Mouse (Mus musculus): ENCODE measurements at regions not wholly inside any gene's neighbourhood (a gene's known extent, or its start where the extent isn't known, plus 50 kb on each side); places are given as distances from the start of the nearest gene placed in this dataset.
A peak's percentile ranks its signal among the peaks of the same experiment; 100 is the strongest.

- ATAC-seq (replicated peaks; ENCODE audit: insufficient number of reproducible peaks, insufficient read depth, low FRiP score, low read depth), result no peak
- H3K4me2 ChIP-seq, result no peak overlapping the region
- H3K4me1 ChIP-seq (replicated peaks), result no peaks in the 10 kb centered on the region
- H3K4me3 ChIP-seq, result no peak overlapping the region
- no peaks in the 10 kb centered on the region for H3K36me3 ChIP-seq
- no peaks in the 10 kb centered on the region for H3K9me3 ChIP-seq (replicated peaks)
- no peak overlapping the region for H3K9ac ChIP-seq
- 79% methylated on average over 14 of the region's 14 CpGs for WGBS
- no peak overlapping the region for H3K27ac ChIP-seq
- H3K27me3 ChIP-seq, result no peaks in the 10 kb centered on the region
Observed at GRCm38 (mm10) chr1:161692836-161693767, 95.2 kb downstream of the Fasl start.

- 26% methylated on average over 3 of the region's 3 CpGs for WGBS
- H3K9ac ChIP-seq, result no peak overlapping the region
- no peaks in the 10 kb centered on the region for H3K27me3 ChIP-seq
- H3K9me3 ChIP-seq (replicated peaks), result no peaks in the 10 kb centered on the region
- H3K4me1 ChIP-seq (replicated peaks), result no peaks in the 10 kb centered on the region
- H3K4me3 ChIP-seq, result no peak overlapping the region
- no peak overlapping the region for H3K27ac ChIP-seq
- H3K4me2 ChIP-seq, result no peak overlapping the region
- no peak for ATAC-seq (replicated peaks; ENCODE audit: insufficient number of reproducible peaks, insufficient read depth, low FRiP score, low read depth)
- no peaks in the 10 kb centered on the region for H3K36me3 ChIP-seq
Observed at GRCm38 (mm10) chr1:161688946-161689345, 99.3 kb downstream of the Fasl start.

GRCm38 (mm10) chr1:161687548-161687947 is 100.7 kb downstream of the Fasl start:
- 21% methylated on average over 12 of the region's 12 CpGs for WGBS
- Histone ChIP-seq H3K4me2 (peak overlapping the region; percentile 38), H3K4me1 (replicated peaks) (no peaks in the 10 kb centered on the region), H3K9ac (no peak overlapping the region), H3K4me3 (0 out of 2 replicates have a peak overlapping the region, but pooled peaks have one; percentile 8), H3K9me3 (replicated peaks) (no peaks in the 10 kb centered on the region), H3K27ac (no peak overlapping the region), H3K27me3 (no peaks in the 10 kb centered on the region), H3K36me3 (no peaks in the 10 kb centered on the region)
- no peak for ATAC-seq (replicated peaks; ENCODE audit: insufficient number of reproducible peaks, insufficient read depth, low FRiP score, low read depth)

GRCm38 (mm10) chr1:161680558-161680957 is 107.7 kb downstream of the Fasl start:
- 52% methylated on average over 6 of the region's 6 CpGs for WGBS
- Histone ChIP-seq H3K27me3 (no peaks in the 10 kb centered on the region), H3K9me3 (replicated peaks) (no peaks in the 10 kb centered on the region)

GRCm38 (mm10) chr1:161670937-161671336 is 117.4 kb downstream of the Fasl start:
- Histone ChIP-seq H3K4me3 (no peak overlapping the region), H3K4me1 (replicated peaks) (no peaks in the 10 kb centered on the region), H3K27me3 (no peaks in the 10 kb centered on the region), H3K36me3 (no peaks in the 10 kb centered on the region), H3K9ac (no peak overlapping the region), H3K27ac (no peak overlapping the region), H3K4me2 (no peak overlapping the region), H3K9me3 (replicated peaks) (no peaks in the 10 kb centered on the region)
- 67% methylated on average over 5 of the region's 5 CpGs for WGBS
- ATAC-seq (replicated peaks; ENCODE audit: insufficient number of reproducible peaks, insufficient read depth, low FRiP score, low read depth), result no peak

More at GRCm38 (mm10) chr1:161680558-161680957, 107.7 kb downstream of the Fasl start:
- Histone ChIP-seq H3K4me3 (no peak overlapping the region), H3K4me1 (replicated peaks) (no peaks in the 10 kb centered on the region), H3K9ac (no peak overlapping the region), H3K4me2 (no peak overlapping the region), H3K27ac (no peak overlapping the region), H3K36me3 (no peaks in the 10 kb centered on the region)
- no peak for ATAC-seq (replicated peaks; ENCODE audit: insufficient number of reproducible peaks, insufficient read depth, low FRiP score, low read depth)

GRCm38 (mm10) chr1:161664321-161664720 is 124.0 kb downstream of the Fasl start:
- 25% methylated on average over 3 of the region's 3 CpGs for WGBS
- H3K4me1 ChIP-seq (replicated peaks), result no peaks in the 10 kb centered on the region
- no peaks in the 10 kb centered on the region for H3K9me3 ChIP-seq (replicated peaks)
- no peaks in the 10 kb centered on the region for H3K36me3 ChIP-seq
- ATAC-seq (replicated peaks; ENCODE audit: insufficient number of reproducible peaks, insufficient read depth, low FRiP score, low read depth), result no peak
- H3K27me3 ChIP-seq, result no peaks in the 10 kb centered on the region
- no peak overlapping the region for H3K4me3 ChIP-seq
- no peak overlapping the region for H3K27ac ChIP-seq
- no peak overlapping the region for H3K4me2 ChIP-seq
- no peak overlapping the region for H3K9ac ChIP-seq

- Histone ChIP-seq H3K36me3 (no peaks in the 10 kb centered on the region), H3K9ac (no peak overlapping the region), H3K4me2 (no peak overlapping the region), H3K4me1 (replicated peaks) (no peaks in the 10 kb centered on the region), H3K4me3 (no peak overlapping the region), H3K9me3 (replicated peaks) (no peaks in the 10 kb centered on the region), H3K27me3 (no peaks in the 10 kb centered on the region), H3K27ac (no peak overlapping the region)
- ATAC-seq (replicated peaks; ENCODE audit: insufficient number of reproducible peaks, insufficient read depth, low FRiP score, low read depth), result no peak
- 74% methylated on average over 1 of the region's 1 CpGs for WGBS
Observed at GRCm38 (mm10) chr1:161663351-161663750, 124.9 kb downstream of the Fasl start.

- H3K9me3 ChIP-seq (replicated peaks), result no peaks in the 10 kb centered on the region
- ATAC-seq (replicated peaks; ENCODE audit: insufficient number of reproducible peaks, insufficient read depth, low FRiP score, low read depth), result no peak
- H3K27me3 ChIP-seq, result no peaks in the 10 kb centered on the region
Observed at GRCm38 (mm10) chr1:161662241-161662640, 126.1 kb downstream of the Fasl start.

GRCm38 (mm10) chr1:161657511-161657910 is 130.8 kb downstream of the Fasl start:
- no peak overlapping the region for H3K4me3 ChIP-seq
- H3K4me2 ChIP-seq, result no peak overlapping the region
- no peak overlapping the region for H3K9ac ChIP-seq
- ATAC-seq (replicated peaks; ENCODE audit: insufficient number of reproducible peaks, insufficient read depth, low FRiP score, low read depth), result no peak
- H3K27me3 ChIP-seq, result no peaks in the 10 kb centered on the region
- H3K4me1 ChIP-seq (replicated peaks), result no peaks in the 10 kb centered on the region
- H3K9me3 ChIP-seq (replicated peaks), result no peaks in the 10 kb centered on the region
- H3K27ac ChIP-seq, result no peak overlapping the region
- no peaks in the 10 kb centered on the region for H3K36me3 ChIP-seq
- WGBS, result 58% methylated on average over 1 of the region's 1 CpGs

More at GRCm38 (mm10) chr1:161662241-161662640, 126.1 kb downstream of the Fasl start:
- Histone ChIP-seq H3K36me3 (no peaks in the 10 kb centered on the region), H3K4me1 (replicated peaks) (no peaks in the 10 kb centered on the region), H3K4me2 (no peak overlapping the region), H3K9ac (no peak overlapping the region), H3K27ac (no peak overlapping the region), H3K4me3 (no peak overlapping the region)
- WGBS, result 85% methylated on average over 2 of the region's 2 CpGs

GRCm38 (mm10) chr1:161649387-161649786 is 138.9 kb downstream of the Fasl start:
- no peak overlapping the region for H3K27ac ChIP-seq
- no peak overlapping the region for H3K9ac ChIP-seq
- H3K9me3 ChIP-seq (replicated peaks), result no peaks in the 10 kb centered on the region
- ATAC-seq (replicated peaks; ENCODE audit: insufficient number of reproducible peaks, insufficient read depth, low FRiP score, low read depth), result no peak
- H3K4me3 ChIP-seq, result no peak overlapping the region
- no peaks in the 10 kb centered on the region for H3K27me3 ChIP-seq
- no peaks in the 10 kb centered on the region for H3K36me3 ChIP-seq
- no peaks in the 10 kb centered on the region for H3K4me1 ChIP-seq (replicated peaks)
- 60% methylated on average over 2 of the region's 2 CpGs for WGBS
- H3K4me2 ChIP-seq, result no peak overlapping the region

GRCm38 (mm10) chr1:161632098-161632497 is 137.6 kb downstream of the Tnfsf18 start:
- ATAC-seq (replicated peaks; ENCODE audit: insufficient number of reproducible peaks, insufficient read depth, low FRiP score, low read depth), result no peak
- Histone ChIP-seq H3K27me3 (no peaks in the 10 kb centered on the region), H3K9ac (no peak overlapping the region), H3K4me3 (no peak overlapping the region), H3K27ac (no peak overlapping the region), H3K4me1 (replicated peaks) (no peaks in the 10 kb centered on the region), H3K9me3 (replicated peaks) (no peaks in the 10 kb centered on the region), H3K4me2 (no peak overlapping the region), H3K36me3 (no peaks in the 10 kb centered on the region)
- WGBS, result 76% methylated on average over 5 of the region's 5 CpGs

GRCm38 (mm10) chr1:161621291-161621690 is 126.8 kb downstream of the Tnfsf18 start:
- Histone ChIP-seq H3K36me3 (no peaks in the 10 kb centered on the region), H3K4me2 (no peak overlapping the region), H3K4me1 (replicated peaks) (no peaks in the 10 kb centered on the region), H3K9me3 (replicated peaks) (no peaks in the 10 kb centered on the region), H3K27ac (no peak overlapping the region), H3K27me3 (no peaks in the 10 kb centered on the region), H3K4me3 (no peak overlapping the region), H3K9ac (no peak overlapping the region)
- WGBS, result 53% methylated on average over 6 of the region's 6 CpGs
- ATAC-seq (replicated peaks; ENCODE audit: insufficient number of reproducible peaks, insufficient read depth, low FRiP score, low read depth), result no peak
